Mouse (Mus musculus): Measurements from ENCODE around the gene Rmi1.
A peak's percentile ranks its signal among the peaks of the same experiment; 100 is the strongest.
"Not testable (repeated sequence)": the region's sequence is repeated elsewhere in the genome, so short reads cannot be mapped to it uniquely, and the experiment has no call there.

Gene Rmi1

GRCm38 (mm10) chr13:58400576-58400975 is 1.5 kb upstream of the Rmi1 start:
- no peak for ATAC-seq (ENCODE audit: insufficient number of reproducible peaks, low FRiP score, low TSS enrichment)

- peak; percentile 58 for ATAC-seq (ENCODE audit: insufficient number of reproducible peaks, low FRiP score, low TSS enrichment)
Measured at GRCm38 (mm10) chr13:58401135-58402002, 679 bp upstream of the Rmi1 start.

GRCm38 (mm10) chr13:58402744-58403110 is 679 bp downstream of the Rmi1 start:
- ATAC-seq (ENCODE audit: insufficient number of reproducible peaks, low FRiP score, low TSS enrichment): peak; percentile 18

- not testable (repeated sequence) for ATAC-seq (ENCODE audit: insufficient number of reproducible peaks, low FRiP score, low TSS enrichment)
Measured at GRCm38 (mm10) chr13:58403243-58403642, 1.2 kb downstream of the Rmi1 start, which contains the start of gene Hnrnpk. Gene Hnrnpk, minus strand, starts transcription at chr13:58403343.

- ATAC-seq (ENCODE audit: insufficient number of reproducible peaks, low FRiP score, low TSS enrichment): no peak
Measured at GRCm38 (mm10) chr13:58411073-58411472, 9.0 kb downstream of the Rmi1 start.

- ATAC-seq (ENCODE audit: insufficient number of reproducible peaks, low FRiP score, low TSS enrichment): no peak
Measured at GRCm38 (mm10) chr13:58415374-58415773, 13.3 kb downstream of the Rmi1 start.

GRCm38 (mm10) chr13:58415838-58416237 is 13.8 kb downstream of the Rmi1 start:
- no peak for ATAC-seq (ENCODE audit: insufficient number of reproducible peaks, low FRiP score, low TSS enrichment)

- no peak for ATAC-seq (ENCODE audit: insufficient number of reproducible peaks, low FRiP score, low TSS enrichment)
Measured at GRCm38 (mm10) chr13:58418656-58419055, 16.6 kb downstream of the Rmi1 start.

- ATAC-seq (ENCODE audit: insufficient number of reproducible peaks, low FRiP score, low TSS enrichment): no peak
Measured at GRCm38 (mm10) chr13:58419266-58419665, 17.2 kb downstream of the Rmi1 start.

GRCm38 (mm10) chr13:58421026-58421425 is 19.0 kb downstream of the Rmi1 start:
- no peak for ATAC-seq (ENCODE audit: insufficient number of reproducible peaks, low FRiP score, low TSS enrichment)

- no peak for ATAC-seq (ENCODE audit: insufficient number of reproducible peaks, low FRiP score, low TSS enrichment)
Measured at GRCm38 (mm10) chr13:58422242-58422641, 20.2 kb downstream of the Rmi1 start.

- ATAC-seq (ENCODE audit: insufficient number of reproducible peaks, low FRiP score, low TSS enrichment): no peak
Measured at GRCm38 (mm10) chr13:58423061-58423660, 21.1 kb downstream of the Rmi1 start.

GRCm38 (mm10) chr13:58439716-58440115 is 37.7 kb downstream of the Rmi1 start:
- no peak for ATAC-seq (ENCODE audit: insufficient number of reproducible peaks, low FRiP score, low TSS enrichment)

- ATAC-seq (ENCODE audit: insufficient number of reproducible peaks, low FRiP score, low TSS enrichment): no peak
Measured at GRCm38 (mm10) chr13:58443326-58443725, 41.3 kb downstream of the Rmi1 start.

- ATAC-seq (ENCODE audit: insufficient number of reproducible peaks, low FRiP score, low TSS enrichment): no peak
Measured at GRCm38 (mm10) chr13:58443787-58444186, 41.7 kb downstream of the Rmi1 start.

- ATAC-seq (ENCODE audit: insufficient number of reproducible peaks, low FRiP score, low TSS enrichment): no peak
Measured at GRCm38 (mm10) chr13:58446541-58446940, 44.5 kb downstream of the Rmi1 start.

GRCm38 (mm10) chr13:58450459-58451182 is 48.6 kb downstream of the Rmi1 start:
- no peak for ATAC-seq (ENCODE audit: insufficient number of reproducible peaks, low FRiP score, low TSS enrichment)

GRCm38 (mm10) chr13:58452246-58452645 is 50.2 kb downstream of the Rmi1 start:
- ATAC-seq (ENCODE audit: insufficient number of reproducible peaks, low FRiP score, low TSS enrichment): no peak

GRCm38 (mm10) chr13:58452651-58453413 is 50.8 kb downstream of the Rmi1 start:
- ATAC-seq (ENCODE audit: insufficient number of reproducible peaks, low FRiP score, low TSS enrichment): no peak

- ATAC-seq (ENCODE audit: insufficient number of reproducible peaks, low FRiP score, low TSS enrichment): no peak
Measured at GRCm38 (mm10) chr13:58453541-58453940, 51.5 kb downstream of the Rmi1 start.
